Mouse (Mus musculus) megakaryocyte, embryonic 14.5 days (primary cell): ENCODE measurements around the gene Phxr2. TPM values are rescaled to one million over a fixed set of nuclear protein-coding genes. Genes with fewer than 3 reads are reported as not detected.

ENCODE experiments used
- H3K27me3 ChIP-seq: replicated peaks from 2 replicates; pipeline ENCODE3; 2012; ENCODE audit warnings: inconsistent platforms
- H3K36me3 ChIP-seq: replicated peaks from 2 replicates; pipeline ENCODE3; 2012; ENCODE audit warnings: low read length, inconsistent platforms, mixed read lengths
- H3K4me1 ChIP-seq: 2 replicates; pipeline ENCODE4 v1.6.1; 2012; ENCODE audit warnings: inconsistent platforms
- H3K4me3 ChIP-seq: replicated peaks from 2 replicates; pipeline ENCODE3; 2012; ENCODE audit warnings: moderate library complexity, mild to moderate bottlenecking, inconsistent platforms
- H3K9me3 ChIP-seq: 2 replicates; pipeline ENCODE4 v1.6.1; 2012; ENCODE audit warnings: inconsistent platforms
- FLI1 ChIP-seq: IDR thresholded peaks from 2 replicates; pipeline ENCODE4 v1.6.1; 2012; ENCODE audit warnings: low read length, inconsistent platforms, mixed read lengths
- GATA1 ChIP-seq: IDR thresholded peaks from 3 replicates; pipeline ENCODE4 v1.6.1; 2012; ENCODE audit warnings: mixed read lengths, low read length, inconsistent platforms, borderline replicate concordance
- polyA plus RNA-seq: library from polyadenylated mRNA; stranded (reverse); fragments of >175 nt; gene quantifications from 2 replicates; pipeline ENCODE4 v1.2.3, GENCODE M21; 2012; ENCODE audit warnings: low replicate concordance; ENCODE audit not compliant: insufficient read depth

The Phxr2 gene
- polyA plus RNA-seq, 1 experiment, result not detected

DNA sequence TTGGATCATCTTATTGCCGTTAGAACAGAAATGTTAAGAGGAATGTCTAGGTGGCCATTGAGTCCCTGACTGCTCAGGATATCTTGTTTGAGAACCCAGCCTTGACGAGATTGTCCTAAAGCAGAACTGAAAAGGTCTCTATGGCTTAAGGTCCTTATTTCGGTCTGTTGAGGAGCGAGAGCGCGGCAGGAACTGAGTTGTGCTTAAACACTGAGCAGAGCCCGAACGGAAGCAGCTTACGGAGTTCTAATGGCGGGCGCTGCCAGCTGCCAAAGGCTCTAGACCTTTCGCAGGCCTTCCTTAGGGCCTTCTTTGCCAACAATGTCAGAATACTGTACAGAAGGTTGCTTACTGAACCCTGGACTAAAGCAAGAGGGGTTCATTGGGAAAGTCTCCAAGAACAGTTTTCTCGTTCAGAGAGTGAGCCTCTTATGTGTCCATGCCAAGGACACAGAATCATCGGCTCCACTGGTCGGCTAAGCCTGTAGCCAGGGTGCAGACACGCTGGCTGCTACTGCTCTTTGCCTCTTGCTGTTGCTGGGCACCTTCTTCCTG is 7.3 kb upstream of the Phxr2 start:
- Histone ChIP-seq H3K4me3 (no peak overlapping the region), H3K27me3 (no peaks in the 10 kb centered on the region), H3K9me3 (no peaks in the 10 kb centered on the region), H3K36me3 (peaks cover 45% of the 10 kb centered on the region), H3K4me1 (peaks cover 34% of the 10 kb centered on the region)
- TF ChIP-seq FLI1, result no peak
- no peak for TF ChIP-seq GATA1

- Histone ChIP-seq H3K9me3 (no peaks in the 10 kb centered on the region), H3K27me3 (no peaks in the 10 kb centered on the region), H3K4me1 (peaks cover 41% of the 10 kb centered on the region), H3K36me3 (peaks cover 49% of the 10 kb centered on the region), H3K4me3 (no peak overlapping the region)
- no peak for TF ChIP-seq GATA1
- TF ChIP-seq FLI1, result no peak
These were observed 6.6 kb upstream of the Phxr2 start for GRCm38 (mm10) chr10:99132595-99133272.

DNA sequence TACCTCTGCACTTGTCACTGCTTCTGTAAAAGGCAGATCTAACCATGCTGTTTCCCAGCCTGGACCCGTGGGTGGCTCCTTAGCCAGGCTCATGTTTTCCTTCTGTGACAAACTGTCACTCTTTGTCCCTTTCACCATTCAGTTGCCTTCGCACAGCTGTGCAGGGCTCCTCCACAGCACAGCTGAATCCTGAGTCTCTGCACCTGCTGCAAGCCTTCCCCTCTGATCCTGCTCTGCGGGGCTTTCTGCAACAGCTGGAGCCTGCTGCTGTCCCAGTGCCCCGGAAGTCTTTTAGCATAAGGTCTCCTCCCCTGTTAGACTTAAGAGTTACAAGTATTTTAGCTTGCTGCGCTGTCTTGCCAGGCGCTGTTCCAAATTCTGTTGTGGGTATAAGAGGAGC is 6.1 kb upstream of the Phxr2 start:
- H3K4me1 ChIP-seq, result peaks cover 46% of the 10 kb centered on the region
- H3K27me3 ChIP-seq, result no peaks in the 10 kb centered on the region
- H3K36me3 ChIP-seq, result peaks cover 51% of the 10 kb centered on the region
- H3K4me3 ChIP-seq, result peak overlapping the region; percentile 35
- no peaks in the 10 kb centered on the region for H3K9me3 ChIP-seq
- TF ChIP-seq GATA1 (no peak), FLI1 (no peak)

DNA sequence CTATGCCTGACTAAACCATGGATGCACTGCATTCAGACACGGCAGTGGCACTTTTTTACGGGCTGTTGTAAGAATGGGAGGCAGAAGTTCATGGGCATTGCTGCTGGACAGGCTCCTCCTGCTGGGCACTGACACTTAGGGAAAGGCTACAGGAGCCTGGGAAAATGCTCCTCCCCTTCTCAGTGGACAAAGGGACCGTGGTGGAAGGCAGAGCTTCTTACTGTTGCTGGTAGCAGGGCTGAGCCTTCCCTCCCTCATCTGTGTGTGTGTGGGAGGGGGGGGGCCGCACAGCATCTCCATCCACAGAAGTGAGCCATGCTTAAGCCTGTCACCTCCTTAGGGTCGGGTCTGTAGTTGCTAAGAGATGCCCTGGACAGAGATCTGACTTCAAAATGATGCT is 5.2 kb upstream of the Phxr2 start:
- no peaks in the 10 kb centered on the region for H3K9me3 ChIP-seq
- peak overlapping the region; percentile 87 for H3K4me3 ChIP-seq
- peaks cover 50% of the 10 kb centered on the region for H3K36me3 ChIP-seq
- no peak for TF ChIP-seq FLI1
- TF ChIP-seq GATA1, result no peak
- peaks cover 55% of the 10 kb centered on the region for H3K4me1 ChIP-seq
- no peaks in the 10 kb centered on the region for H3K27me3 ChIP-seq

DNA sequence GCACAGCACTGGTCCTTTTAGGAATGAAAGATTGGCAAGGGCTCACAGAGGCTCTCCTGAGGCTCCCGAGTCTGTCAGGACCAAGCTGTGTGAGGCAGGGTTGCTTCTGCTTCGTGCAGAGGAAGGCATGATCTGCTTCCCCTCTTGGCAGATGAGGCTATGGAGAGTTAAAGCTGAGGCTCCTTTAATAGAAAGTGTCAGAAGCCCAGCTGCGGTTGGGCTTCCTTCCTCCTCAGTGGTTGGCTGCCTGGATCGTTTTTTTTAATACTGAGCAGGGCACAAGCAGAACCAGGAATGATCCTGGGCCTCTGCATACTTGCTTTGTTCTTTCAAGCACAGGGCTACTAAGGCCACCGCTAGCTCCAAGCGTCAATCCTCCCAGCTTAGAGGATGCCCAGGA is 4.5 kb upstream of the Phxr2 start:
- no peaks in the 10 kb centered on the region for H3K9me3 ChIP-seq
- H3K4me3 ChIP-seq, result peak overlapping the region; percentile 87
- H3K36me3 ChIP-seq, result peaks cover 47% of the 10 kb centered on the region
- no peak for TF ChIP-seq FLI1
- TF ChIP-seq GATA1, result no peak
- no peaks in the 10 kb centered on the region for H3K27me3 ChIP-seq
- H3K4me1 ChIP-seq, result peaks cover 56% of the 10 kb centered on the region

GRCm38 (mm10) chr10:99127691-99128261 is 1.7 kb upstream of the Phxr2 start:
- Histone ChIP-seq H3K36me3 (peaks cover 35% of the 10 kb centered on the region), H3K27me3 (no peaks in the 10 kb centered on the region), H3K9me3 (no peaks in the 10 kb centered on the region), H3K4me1 (peaks cover 60% of the 10 kb centered on the region), H3K4me3 (peak overlapping the region; percentile 67)
- no peak for TF ChIP-seq GATA1
- TF ChIP-seq FLI1, result no peak

- Histone ChIP-seq H3K4me3 (peak overlapping the region; percentile 70), H3K36me3 (peaks cover 28% of the 10 kb centered on the region), H3K27me3 (no peaks in the 10 kb centered on the region), H3K9me3 (no peaks in the 10 kb centered on the region), H3K4me1 (peaks cover 61% of the 10 kb centered on the region)
- TF ChIP-seq GATA1 (no peak), FLI1 (no peak)
These were observed 829 bp upstream of the Phxr2 start for GRCm38 (mm10) chr10:99126954-99127353.

DNA sequence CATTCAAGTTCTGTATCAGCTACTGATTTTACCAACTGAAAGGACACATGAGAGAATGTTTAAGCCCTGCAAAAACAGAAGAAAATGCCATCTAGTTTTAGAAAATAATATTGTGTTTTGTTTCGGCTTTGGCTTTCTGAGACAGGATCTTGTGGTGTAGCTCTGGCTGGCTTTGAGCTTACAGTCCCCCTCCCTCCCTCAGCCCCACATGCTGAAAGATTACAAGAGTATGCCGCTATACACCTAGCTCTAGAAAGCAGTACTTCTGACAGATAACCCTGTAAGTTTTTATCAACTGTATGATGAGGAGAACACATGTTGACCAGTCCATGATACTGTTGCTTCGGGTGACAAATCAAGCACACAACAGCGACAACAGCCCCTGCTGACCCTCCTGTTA is 6.7 kb downstream of the Phxr2 start:
- no peaks in the 10 kb centered on the region for H3K27me3 ChIP-seq

DNA sequence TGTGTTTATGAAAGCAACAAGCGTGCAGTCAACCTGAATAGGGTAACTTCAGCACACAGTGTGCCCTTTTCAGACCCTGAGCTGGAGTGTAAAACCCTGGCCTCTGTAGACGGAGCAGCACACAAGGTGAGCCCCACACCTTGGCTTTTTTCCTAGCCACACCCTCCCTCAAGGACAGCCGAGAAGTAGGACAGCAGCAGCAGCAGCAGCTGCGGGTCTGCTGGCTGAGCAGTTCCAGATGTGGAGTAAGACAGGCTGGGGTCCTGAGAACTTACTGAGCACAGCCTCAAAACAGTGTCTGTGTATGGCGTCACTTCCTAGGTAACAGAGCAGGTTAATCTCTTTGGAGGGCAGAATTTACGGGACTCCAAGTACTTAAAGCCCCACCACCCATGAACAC is 7.4 kb downstream of the Phxr2 start:
- Histone ChIP-seq H3K9me3 (no peaks in the 10 kb centered on the region), H3K4me1 (peaks cover 41% of the 10 kb centered on the region), H3K36me3 (peaks cover 5% of the 10 kb centered on the region), H3K4me3 (no peak overlapping the region), H3K27me3 (no peaks in the 10 kb centered on the region)
- TF ChIP-seq GATA1, result no peak
- no peak for TF ChIP-seq FLI1

More for the DNA sequence above, 6.7 kb downstream of the Phxr2 start:
- H3K9me3 ChIP-seq, result no peaks in the 10 kb centered on the region
- H3K36me3 ChIP-seq, result peaks cover 5% of the 10 kb centered on the region
- no peak overlapping the region for H3K4me3 ChIP-seq
- no peak for TF ChIP-seq GATA1
- TF ChIP-seq FLI1, result no peak
- H3K4me1 ChIP-seq, result peaks cover 41% of the 10 kb centered on the region

DNA sequence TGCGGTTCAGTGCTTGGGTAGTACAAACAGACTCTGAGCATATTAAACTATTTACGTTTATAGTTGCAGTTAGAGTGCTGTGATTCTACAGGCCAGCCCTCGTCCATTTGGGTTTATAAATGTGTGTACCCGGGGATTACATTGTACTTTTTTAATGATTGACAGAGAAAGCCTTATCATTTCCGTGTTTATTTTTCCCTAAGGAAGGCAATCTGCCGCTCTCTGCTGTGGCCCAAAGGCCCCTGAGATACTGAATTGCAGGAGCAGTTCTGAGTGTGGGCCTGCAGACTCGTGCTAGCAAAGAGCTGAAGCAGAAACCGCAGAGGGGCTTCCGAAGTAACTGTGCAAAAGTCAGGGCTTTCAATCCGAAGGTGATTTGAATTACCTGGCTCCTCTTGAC is 8.2 kb downstream of the Phxr2 start:
- Histone ChIP-seq H3K4me3 (no peak overlapping the region), H3K36me3 (peaks cover 5% of the 10 kb centered on the region), H3K4me1 (peaks cover 46% of the 10 kb centered on the region), H3K27me3 (no peaks in the 10 kb centered on the region), H3K9me3 (no peaks in the 10 kb centered on the region)
- no peak for TF ChIP-seq FLI1
- TF ChIP-seq GATA1, result no peak
